Mouse (Mus musculus): ENCODE measurements around the gene Lama1. TPM values are rescaled to one million over a fixed set of nuclear protein-coding genes. Genes with fewer than 3 reads are reported as not detected.
A peak's percentile ranks its signal among the peaks of the same experiment; 100 is the strongest.

The Lama1 gene
- under 1 TPM; 0.57 to 0.79 TPM for total RNA-seq (2021)

GRCm38 (mm10) chr17:67696694-67697386, at the start of gene Lama1:
Gene Lama1 (plus strand): TSS chr17:67697259.
- peak; percentile 75 to 76 for DNase-seq
- intact Hi-C loops (cut with DNase I), result no loop called here

- peak; percentile 72 to 80 for DNase-seq
- intact Hi-C loops (cut with DNase I), result loop anchor here (5.0 kb wide), 1 partner anchor 186 kb away; no protein-coding TSS in a partner anchor
Measured at GRCm38 (mm10) chr17:67651506-67651905, 45.6 kb upstream of the Lama1 start.

GRCm38 (mm10) chr17:67664299-67664698, 32.8 kb upstream of the Lama1 start:
- DNase-seq, result no peak
- intact Hi-C loops (cut with DNase I), result loop anchor here (10.0 kb wide), 2 partner anchors 189 to 309 kb away; partner anchors contain the start of gene Ptprm

GRCm38 (mm10) chr17:67666981-67667380, 30.1 kb upstream of the Lama1 start:
- intact Hi-C loops (cut with DNase I), result loop anchor here (5.0 to 10.0 kb wide), 3 partner anchors 192 to 1090 kb away; partner anchors contain the start of gene Ptprm

GRCm38 (mm10) chr17:67667981-67668380, 29.1 kb upstream of the Lama1 start:
- intact Hi-C loops (cut with DNase I), result loop anchor here (5.0 to 10.0 kb wide), 3 partner anchors 193 to 1091 kb away; partner anchors contain the start of gene Ptprm
- DNase-seq, result peak; percentile 64 to 82

More at GRCm38 (mm10) chr17:67666981-67667380, 30.1 kb upstream of the Lama1 start:
- no peak for DNase-seq

GRCm38 (mm10) chr17:67678576-67678975, 18.5 kb upstream of the Lama1 start:
- DNase-seq, result no peak
- intact Hi-C loops (cut with DNase I), result no loop called here

- intact Hi-C loops (cut with DNase I), result no loop called here
- no peak for DNase-seq
Measured at GRCm38 (mm10) chr17:67681084-67681483, 16.0 kb upstream of the Lama1 start.

- intact Hi-C loops (cut with DNase I), result no loop called here
- DNase-seq, result no peak
Measured at GRCm38 (mm10) chr17:67685022-67685743, 11.9 kb upstream of the Lama1 start.

- intact Hi-C loops (cut with DNase I), result no loop called here
Measured at GRCm38 (mm10) chr17:67687505-67687904, 9.6 kb upstream of the Lama1 start.

GRCm38 (mm10) chr17:67690689-67691088, 6.4 kb upstream of the Lama1 start:
- intact Hi-C loops (cut with DNase I), result no loop called here
- no peak for DNase-seq

More at GRCm38 (mm10) chr17:67687505-67687904, 9.6 kb upstream of the Lama1 start:
- no peak for DNase-seq

- intact Hi-C loops (cut with DNase I), result no loop called here
- no peak for DNase-seq
Measured at GRCm38 (mm10) chr17:67692651-67693050, 4.4 kb upstream of the Lama1 start.

GRCm38 (mm10) chr17:67693861-67694260, 3.2 kb upstream of the Lama1 start:
- DNase-seq, result no peak
- intact Hi-C loops (cut with DNase I), result no loop called here

- DNase-seq, result peak in 1 of 2 experiments; percentile 24
- intact Hi-C loops (cut with DNase I), result no loop called here
Measured at GRCm38 (mm10) chr17:67697461-67697891, 417 bp downstream of the Lama1 start.

- intact Hi-C loops (cut with DNase I), result no loop called here
- DNase-seq, result peak in 1 of 2 experiments; percentile 20
Measured at GRCm38 (mm10) chr17:67698301-67698700, 1.2 kb downstream of the Lama1 start.

GRCm38 (mm10) chr17:67701761-67702160, 4.7 kb downstream of the Lama1 start:
- intact Hi-C loops (cut with DNase I), result no loop called here
- no peak for DNase-seq

GRCm38 (mm10) chr17:67702941-67703340, 5.9 kb downstream of the Lama1 start:
- intact Hi-C loops (cut with DNase I), result no loop called here
- DNase-seq, result no peak

GRCm38 (mm10) chr17:67705035-67705769, 8.1 kb downstream of the Lama1 start:
- intact Hi-C loops (cut with DNase I), result no loop called here
- DNase-seq, result no peak

GRCm38 (mm10) chr17:67706372-67706771, 9.3 kb downstream of the Lama1 start:
- intact Hi-C loops (cut with DNase I), result no loop called here
- no peak for DNase-seq

- no peak for DNase-seq
- intact Hi-C loops (cut with DNase I), result no loop called here
Measured at GRCm38 (mm10) chr17:67707793-67708364, 10.8 kb downstream of the Lama1 start.

GRCm38 (mm10) chr17:67710377-67710781, 13.3 kb downstream of the Lama1 start:
- DNase-seq, result no peak
- intact Hi-C loops (cut with DNase I), result no loop called here

GRCm38 (mm10) chr17:67711361-67711760, 14.3 kb downstream of the Lama1 start:
- intact Hi-C loops (cut with DNase I), result no loop called here
- no peak for DNase-seq
